Mouse (Mus musculus): ENCODE measurements around the gene Sh3bgrl3.

Sh3bgrl3 gene

GRCm38 (mm10) chr4:134110653-134111052, 17.9 kb downstream of the Sh3bgrl3 start:
- DNase-seq (ENCODE audit: low spot score in 2 of 2), result no peak

- DNase-seq (ENCODE audit: low spot score in 2 of 2), result no peak
Measured at GRCm38 (mm10) chr4:134108196-134108595, 20.4 kb downstream of the Sh3bgrl3 start.

- peak; percentile 77 to 84 for DNase-seq (ENCODE audit: low spot score in 2 of 2)
Measured at GRCm38 (mm10) chr4:134107730-134108129, 20.9 kb downstream of the Sh3bgrl3 start.

- DNase-seq (ENCODE audit: low spot score in 2 of 2), result no peak
Measured at GRCm38 (mm10) chr4:134106105-134106504, 22.5 kb downstream of the Sh3bgrl3 start.

GRCm38 (mm10) chr4:134102742-134103119, 25.9 kb downstream of the Sh3bgrl3 start:
- DNase-seq (ENCODE audit: low spot score in 2 of 2), result no peak

GRCm38 (mm10) chr4:134101979-134102741, 26.4 kb downstream of the Sh3bgrl3 start, which contains the start of gene Ubxn11:
Gene Ubxn11, plus strand, starts transcription at chr4:134102570.
- DNase-seq (ENCODE audit: low spot score in 2 of 2), result peak; percentile 92 to 93

- DNase-seq (ENCODE audit: low spot score in 2 of 2), result no peak
Measured at GRCm38 (mm10) chr4:134100245-134100644, 28.3 kb downstream of the Sh3bgrl3 start.

- DNase-seq (ENCODE audit: low spot score in 2 of 2), result no peak
Measured at GRCm38 (mm10) chr4:134098628-134099027, 30.0 kb downstream of the Sh3bgrl3 start.

- no peak for DNase-seq (ENCODE audit: low spot score in 2 of 2)
Measured at GRCm38 (mm10) chr4:134097015-134097608, 31.5 kb downstream of the Sh3bgrl3 start.

GRCm38 (mm10) chr4:134096120-134096519, 32.5 kb downstream of the Sh3bgrl3 start:
- no peak for DNase-seq (ENCODE audit: low spot score in 2 of 2)

GRCm38 (mm10) chr4:134094923-134095547, 33.6 kb downstream of the Sh3bgrl3 start, which contains the start of gene Cd52:
Gene Cd52, minus strand, starts transcription at chr4:134095082.
- DNase-seq (ENCODE audit: low spot score in 2 of 2), result no peak

- no peak for DNase-seq (ENCODE audit: low spot score in 2 of 2)
Measured at GRCm38 (mm10) chr4:134094004-134094564, 34.5 kb downstream of the Sh3bgrl3 start.

GRCm38 (mm10) chr4:134092382-134093288, 36.0 kb downstream of the Sh3bgrl3 start:
- DNase-seq (ENCODE audit: low spot score in 2 of 2), result no peak

- no peak for DNase-seq (ENCODE audit: low spot score in 2 of 2)
Measured at GRCm38 (mm10) chr4:134091225-134091529, 37.4 kb downstream of the Sh3bgrl3 start.

GRCm38 (mm10) chr4:134090521-134091224, 37.9 kb downstream of the Sh3bgrl3 start:
- no peak for DNase-seq (ENCODE audit: low spot score in 2 of 2)

GRCm38 (mm10) chr4:134089029-134089428, 39.6 kb downstream of the Sh3bgrl3 start:
- no peak for DNase-seq (ENCODE audit: low spot score in 2 of 2)

- no peak for DNase-seq (ENCODE audit: low spot score in 2 of 2)
Measured at GRCm38 (mm10) chr4:134087412-134087811, 41.2 kb downstream of the Sh3bgrl3 start.

- DNase-seq (ENCODE audit: low spot score in 2 of 2), result no peak
Measured at GRCm38 (mm10) chr4:134084999-134085398, 43.6 kb downstream of the Sh3bgrl3 start.

- no peak for DNase-seq (ENCODE audit: low spot score in 2 of 2)
Measured at GRCm38 (mm10) chr4:134082460-134082859, 46.1 kb downstream of the Sh3bgrl3 start.

- peak; percentile 63 to 64 for DNase-seq (ENCODE audit: low spot score in 2 of 2)
Measured at GRCm38 (mm10) chr4:134081730-134082386, 46.7 kb downstream of the Sh3bgrl3 start.

Data from right cerebral cortex, postnatal 36 days (tissue).